Mouse (Mus musculus) spleen, postnatal 4 days (tissue): ENCODE results near the gene Il17rd.

Experiments used
- DNase-seq, 2 experiments: peaks; one replicate each; pipeline ENCODE4 v3.0.0; 2022; ENCODE audit warnings: low spot score in 2 of 2

The Il17rd gene

DNA sequence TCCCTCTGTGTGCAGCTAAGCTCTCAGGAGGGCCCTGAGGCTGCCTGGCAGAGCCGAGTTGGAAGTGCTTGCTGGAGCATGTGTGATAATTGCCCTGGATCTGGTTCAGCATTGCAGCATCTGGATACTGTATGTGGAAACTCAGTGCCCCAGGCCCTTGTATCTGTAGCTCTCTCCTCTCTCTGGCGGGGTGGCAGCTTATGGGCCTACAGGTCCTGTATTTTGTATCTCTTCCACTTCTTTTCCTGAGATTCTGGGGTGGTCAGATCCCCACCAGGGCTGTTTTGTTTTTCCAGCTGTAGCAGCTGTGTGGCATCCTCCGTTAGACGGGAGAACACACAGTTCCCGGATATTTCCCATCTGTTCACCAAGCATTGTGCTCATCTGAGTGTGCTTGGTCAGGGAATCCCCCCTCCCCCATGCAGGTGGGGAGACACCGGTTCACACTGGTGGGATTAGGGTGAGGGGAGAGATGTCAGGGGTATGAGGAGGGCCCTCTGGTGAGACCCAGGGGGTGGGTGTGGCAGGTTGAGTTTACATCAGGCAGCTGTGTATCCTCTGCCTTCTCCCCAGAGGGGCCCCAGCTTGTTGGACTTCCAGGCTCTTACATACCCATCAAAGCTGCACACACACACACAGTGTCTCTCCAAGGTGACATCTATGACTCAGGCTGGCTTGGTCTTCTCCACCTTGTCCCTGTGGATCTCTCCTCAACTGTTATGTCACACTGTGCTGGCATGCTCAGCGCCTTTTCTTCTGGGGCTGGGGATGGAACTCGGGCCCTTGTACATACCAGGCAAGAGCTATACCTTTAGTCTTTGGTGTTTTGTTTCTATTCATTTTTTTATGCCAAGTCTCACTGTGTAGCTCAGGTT is 106.7 kb downstream of the Il17rd start:
- no peak for DNase-seq

DNA sequence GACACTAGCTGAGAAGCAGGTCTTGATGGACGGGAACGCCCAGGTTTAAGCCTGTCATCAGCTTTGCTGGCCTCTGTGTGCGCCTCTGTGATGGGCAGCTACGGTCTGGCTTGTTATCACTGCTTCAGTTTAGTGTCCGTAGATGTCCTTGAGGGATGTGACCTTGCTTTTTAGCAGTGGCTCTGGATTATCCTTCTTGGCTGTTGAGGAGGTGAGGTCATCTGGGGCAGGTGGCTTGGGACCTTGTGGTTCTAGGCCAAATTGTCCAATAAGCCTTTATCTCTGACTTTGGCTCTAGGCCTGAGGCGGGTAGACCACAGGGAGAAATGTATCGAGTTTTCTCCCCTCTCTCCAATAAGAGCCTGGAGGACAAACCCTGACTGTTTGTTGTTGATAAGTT is 109.0 kb downstream of the Il17rd start:
- no peak for DNase-seq

DNA sequence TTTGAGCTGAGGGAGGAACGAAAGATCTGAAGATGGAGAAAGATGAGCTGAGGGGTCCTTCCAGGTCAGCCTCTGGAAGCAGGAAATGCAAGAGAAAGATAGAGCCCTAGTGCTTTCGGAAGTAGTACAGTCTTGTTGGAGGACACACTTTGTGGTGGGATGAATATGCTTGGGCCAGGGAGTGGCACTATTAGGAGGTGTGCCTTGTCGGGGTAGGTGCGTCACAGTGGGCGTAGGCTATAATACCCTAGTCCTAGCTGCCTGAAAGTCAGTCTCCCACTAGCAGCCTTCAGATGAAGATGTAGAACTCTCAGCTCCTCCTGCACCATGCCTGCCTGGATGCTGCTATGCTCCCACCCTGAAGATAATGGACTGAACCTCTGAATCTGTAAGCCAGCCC is 110.7 kb downstream of the Il17rd start:
- no peak for DNase-seq

DNA sequence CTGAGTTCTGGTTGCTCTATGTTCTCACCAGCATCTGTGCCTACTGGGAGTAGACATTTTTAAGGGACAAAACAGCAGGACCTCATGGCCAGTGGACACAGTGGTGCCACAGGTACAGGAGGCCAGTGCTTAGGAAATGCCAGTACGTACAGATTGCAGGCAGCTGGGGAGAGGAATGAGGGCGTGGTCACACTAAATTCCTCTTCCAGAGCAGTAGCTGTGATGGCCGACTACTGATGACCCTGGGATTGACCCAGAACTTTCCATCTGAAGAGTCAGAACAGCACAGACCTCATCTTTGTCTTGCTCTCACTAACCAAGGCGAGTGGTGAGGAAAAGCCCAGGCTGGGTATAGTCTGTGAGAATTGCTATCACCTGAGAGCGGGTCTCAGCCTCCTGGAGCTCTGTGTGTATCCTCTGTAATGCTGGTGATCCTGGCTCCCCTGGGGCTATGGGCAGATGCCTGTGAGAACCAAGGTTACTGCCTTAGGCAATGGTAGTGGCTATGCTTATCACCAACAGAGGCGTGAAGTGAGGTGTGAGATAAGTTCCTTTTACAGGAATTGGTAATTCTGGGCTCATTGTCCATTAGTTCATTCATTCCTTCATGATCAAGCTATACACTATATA is 111.4 kb downstream of the Il17rd start:
- no peak for DNase-seq

DNA sequence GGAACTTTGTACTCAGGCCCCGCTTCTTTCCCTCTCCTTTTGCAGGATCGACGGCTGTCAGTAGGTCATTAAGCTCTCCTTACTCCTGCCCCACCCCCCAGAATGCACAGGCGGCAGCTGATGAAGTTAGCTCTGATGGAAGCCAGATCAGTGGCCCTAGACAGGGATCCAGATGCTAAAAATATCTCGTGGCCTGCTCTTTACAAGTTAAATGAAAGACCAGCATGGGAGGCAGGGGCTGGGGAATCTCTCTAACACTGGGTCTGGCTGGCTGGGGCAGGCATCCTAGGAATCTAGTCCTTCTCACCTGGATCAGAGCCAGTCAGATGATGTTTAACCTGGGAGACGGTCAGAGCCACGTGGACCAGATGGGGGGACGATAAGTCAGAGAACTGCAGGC is 112.7 kb downstream of the Il17rd start:
- no peak for DNase-seq

DNA sequence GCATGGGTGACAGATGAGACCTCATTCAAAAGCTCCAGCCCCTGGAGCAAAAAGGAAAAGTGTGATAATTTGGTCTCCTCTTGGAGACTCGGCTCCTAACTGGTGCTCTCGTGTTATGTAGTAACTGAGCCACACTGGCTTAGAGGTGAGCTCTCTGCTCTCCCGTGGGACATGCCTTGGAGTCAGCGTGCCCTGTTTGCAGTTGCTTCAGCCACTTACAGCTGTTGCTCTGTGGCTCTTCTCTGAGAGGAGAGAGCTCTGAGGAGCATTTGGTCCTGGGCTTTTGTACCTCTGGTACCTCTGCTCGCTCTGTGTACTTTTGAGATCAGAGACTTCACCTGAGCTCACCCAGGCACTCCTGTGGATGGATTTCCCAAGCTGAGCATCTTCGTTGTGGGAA is 116.3 kb downstream of the Il17rd start:
- no peak for DNase-seq

DNA sequence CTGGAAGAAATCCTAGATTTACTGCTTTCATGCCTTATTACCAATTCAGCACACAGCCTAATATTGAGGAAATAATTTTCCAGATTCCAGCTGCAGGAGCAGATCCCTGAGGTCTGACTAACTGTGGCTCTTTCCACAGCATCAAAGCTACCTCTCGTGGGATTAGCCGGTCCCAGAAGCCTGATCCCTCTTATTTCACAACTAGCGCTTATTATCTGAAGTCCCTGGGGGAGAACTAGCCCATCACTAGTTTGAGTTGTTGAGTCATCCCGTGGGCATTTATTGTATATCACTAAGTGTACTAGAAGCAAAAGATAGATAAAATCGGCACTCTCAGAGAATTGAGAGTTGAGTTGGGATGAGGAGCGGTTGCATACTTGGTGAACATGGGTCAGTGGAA is 117.3 kb downstream of the Il17rd start:
- DNase-seq, result no peak
